In genomic region chr4:56943258-56943657, GRCm38 (mm10) we compare ENCODE assay signal across 20 mouse cellular contexts. TPM values are rescaled to one million over a fixed set of nuclear protein-coding genes. Genes with fewer than 3 reads are reported as not detected.
DNase-seq lines count a peak whose midpoint lies in the region; ATAC-seq and TF ChIP-seq lines count a peak whose summit lies in the region.
"Had no signal": no experiment of that assay in that cellular context is flagged by ENCODE, and none has a peak within 500 bp of the region (broad histone marks: within the 10 kb centered on the region; RNA-seq: fewer than 3 reads in every experiment).

No protein-coding gene starts in this region.

- peak overlapping the region; percentile 8; the same call in 1 of the 2 replicates for H3K9ac ChIP-seq in heart, adult 2 months (ENCODE audit: low read depth, low read length)
- H3K9ac ChIP-seq in kidney, embryonic 14.5 days (ENCODE audit: low read depth, low read length) = no peak overlapping the region
- no peak overlapping the region for H3K9ac ChIP-seq in intestine, embryonic 16.5 days (ENCODE audit: low read depth, low read length)
- H3K9ac ChIP-seq: forebrain, postnatal 0 days; hindbrain, embryonic 13.5 days; limb, embryonic 15.5 days; liver, postnatal 0 days; midbrain, embryonic 13.5 days had no signal

- no peak for TF ChIP-seq CTCF in heart, adult 2 months (IDR thresholded peaks at IDR 0.05)
- no peak for TF ChIP-seq CTCF in kidney, adult 2 months (conservative IDR thresholded peaks at IDR 0.05; ENCODE audit: insufficient read depth, insufficient read length, low read depth, low read length)

- 90% methylated on average over 1 of the region's 1 CpGs for WGBS in heart, adult 2 months
- WGBS in kidney, adult 2 months = 28% methylated on average over 1 of the region's 1 CpGs
- WGBS in kidney, embryonic 14.5 days = 13% methylated on average over 1 of the region's 1 CpGs
- WGBS in intestine, embryonic 16.5 days = 35% methylated on average over 1 of the region's 1 CpGs

- no peak overlapping the region for H3K4me2 ChIP-seq in kidney, embryonic 14.5 days (replicated peaks; ENCODE audit: low read depth, low read length)
- no peak overlapping the region for H3K4me2 ChIP-seq in intestine, embryonic 16.5 days (ENCODE audit: low read depth, low read length)
- H3K4me2 ChIP-seq: hindbrain, embryonic 13.5 days; limb, embryonic 15.5 days; midbrain, embryonic 13.5 days had no signal

- H3K27ac ChIP-seq in heart, adult 2 months = peak overlapping the region; percentile 97
- peak overlapping the region; percentile 81 for H3K27ac ChIP-seq in kidney, adult 2 months (ENCODE audit: insufficient read depth, low read depth, low read length)
- no peak overlapping the region for H3K27ac ChIP-seq in kidney, embryonic 14.5 days (ENCODE audit: low read depth, low read length)
- H3K27ac ChIP-seq in intestine, embryonic 16.5 days (ENCODE audit: low read length) = peak overlapping the region; percentile 47; the same call in 1 of the 2 replicates
- H3K27ac ChIP-seq: hindbrain, embryonic 13.5 days; layer of hippocampus, adult 2 months; limb, embryonic 15.5 days; midbrain, embryonic 13.5 days had no signal

- no peak for ATAC-seq in kidney, embryonic 14.5 days (ENCODE audit: low FRiP score, low TSS enrichment)
- ATAC-seq in intestine, embryonic 16.5 days = no peak
- ATAC-seq: activated CD4-positive, CD25-positive, alpha-beta regulatory T cell, adult 4 months; forebrain, postnatal 0 days; liver, postnatal 0 days; midbrain, embryonic 13.5 days had no signal

- peaks cover 24% of the 10 kb centered on the region for H3K4me1 ChIP-seq in heart, adult 2 months (ENCODE audit: control insufficient read depth, insufficient read depth, low read length)
- H3K4me1 ChIP-seq in kidney, adult 2 months (ENCODE audit: control insufficient read depth, insufficient read depth, low read length) = peaks cover 34% of the 10 kb centered on the region
- peaks cover 21% of the 10 kb centered on the region for H3K4me1 ChIP-seq in kidney, embryonic 14.5 days (ENCODE audit: control insufficient read depth, insufficient read depth, low read length)
- peaks cover 50% of the 10 kb centered on the region for H3K4me1 ChIP-seq in intestine, embryonic 16.5 days (ENCODE audit: control insufficient read depth, insufficient read depth, low read length)

- H3K4me3 ChIP-seq in heart, adult 2 months = no peak overlapping the region
- no peak overlapping the region for H3K4me3 ChIP-seq in kidney, adult 2 months (ENCODE audit: insufficient read depth, low read depth, low read length)
- H3K4me3 ChIP-seq in kidney, embryonic 14.5 days (ENCODE audit: low read length) = no peak overlapping the region
- H3K4me3 ChIP-seq in intestine, embryonic 16.5 days (ENCODE audit: low read length) = no peak overlapping the region
- H3K4me3 ChIP-seq: hindbrain, embryonic 13.5 days; layer of hippocampus, adult 2 months; limb, embryonic 15.5 days; midbrain, embryonic 13.5 days had no signal

- TF ChIP-seq EP300 in heart, adult 2 months (IDR thresholded peaks at IDR 0.05; ENCODE audit: insufficient read depth, low read depth, low read length) = no peak

- DNase-seq in heart, adult 2 months = no peak
- DNase-seq in heart, adult 18-20 months = no peak
- DNase-seq in kidney, adult 2 months = no peak
- peak; percentile 75 for DNase-seq in lung, postnatal 10 days
- no peak for DNase-seq in cerebellum, postnatal 14 days
- no peak for DNase-seq in layer of hippocampus, adult 18-20 months (ENCODE audit: low spot score in 2 of 2)
- DNase-seq: cerebellum, postnatal 25 days; forebrain, postnatal 0 days; gastrocnemius, postnatal 10 days; kidney, adult 18-20 months; liver, postnatal 0 days; right cerebral cortex, postnatal 4 days; thymus, adult 18-20 months had no signal

- peaks cover 8% of the 10 kb centered on the region for H3K79me2 ChIP-seq in heart, adult 2 months (replicated peaks; ENCODE audit: control insufficient read depth, insufficient read depth, low read length)

- no peaks in the 10 kb centered on the region for H3K9me3 ChIP-seq in kidney, embryonic 14.5 days (ENCODE audit: control insufficient read depth, low read length)
- no peaks in the 10 kb centered on the region for H3K9me3 ChIP-seq in intestine, embryonic 16.5 days (ENCODE audit: control insufficient read depth, low read length)
- H3K9me3 ChIP-seq: hindbrain, embryonic 13.5 days; limb, embryonic 15.5 days; midbrain, embryonic 13.5 days had no signal

- H3K36me3 ChIP-seq in heart, adult 2 months (ENCODE audit: control insufficient read depth, insufficient read depth, low read length) = peaks cover 36% of the 10 kb centered on the region
- no peaks in the 10 kb centered on the region for H3K36me3 ChIP-seq in kidney, adult 2 months (ENCODE audit: control insufficient read depth, insufficient read depth, low read length)
- H3K36me3 ChIP-seq in kidney, embryonic 14.5 days (ENCODE audit: control insufficient read depth, insufficient read depth, low read length) = no peaks in the 10 kb centered on the region
- H3K36me3 ChIP-seq in intestine, embryonic 16.5 days (ENCODE audit: control insufficient read depth, insufficient read depth, low read length) = no peaks in the 10 kb centered on the region
- H3K36me3 ChIP-seq: hindbrain, embryonic 13.5 days; midbrain, embryonic 13.5 days had no signal

- intact Hi-C loops in heart, adult 2 months (cut with DNase I) = no loop called here

- TF ChIP-seq POLR2A in heart, adult 2 months (IDR thresholded peaks at IDR 0.05; ENCODE audit: insufficient read depth, low read depth, low read length) = no peak
- TF ChIP-seq POLR2A in kidney, adult 2 months (IDR thresholded peaks at IDR 0.05; ENCODE audit: low read depth, low read length) = no peak

- no peaks in the 10 kb centered on the region for H3K27me3 ChIP-seq in heart, adult 2 months (ENCODE audit: control insufficient read depth, insufficient read depth, low read length)
- no peaks in the 10 kb centered on the region for H3K27me3 ChIP-seq in kidney, adult 2 months (replicated peaks; ENCODE audit: control insufficient read depth, insufficient read depth, low read length)
- no peaks in the 10 kb centered on the region for H3K27me3 ChIP-seq in kidney, embryonic 14.5 days (ENCODE audit: control insufficient read depth, insufficient read depth, low read length)
- H3K27me3 ChIP-seq in intestine, embryonic 16.5 days (replicated peaks; ENCODE audit: control insufficient read depth, insufficient read depth, low read length) = no peaks in the 10 kb centered on the region
- H3K27me3 ChIP-seq: limb, embryonic 15.5 days; midbrain, embryonic 13.5 days had no signal

RNA-seq across cellular contexts. Expression of gene Tmem245, which starts 4.0 kb away (rescaled TPM):
- total RNA-seq in heart, adult 2 months (2021) = 10 to 100 TPM; 66.3 to 77.3 TPM
- 24.0 and 42.0 TPM in 2 replicates for polyA plus RNA-seq in heart, adult 2 months (2012; rRNA removed)
- 10 to 100 TPM; 81.5 to 86.2 TPM for total RNA-seq in heart, adult 18-20 months (2021)
- polyA plus RNA-seq in kidney, adult 2 months (2012; rRNA removed) = 13.8 and 15.2 TPM in 2 replicates
- polyA plus RNA-seq in kidney, embryonic 14.5 days (2014; fragmentation: Nextera tagmentation; extraction: Ambion mirVana) = 8.7 and 14.3 TPM in 2 replicates
- polyA plus RNA-seq in intestine, embryonic 16.5 days (2015; fragmentation: Nextera tagmentation; extraction: Ambion mirVana) = 6.3 and 6.7 TPM in 2 replicates
- total RNA-seq in layer of hippocampus, adult 18-20 months (2021) = 10 to 100 TPM; 33.7 to 35.4 TPM

RNA-seq across cellular contexts. Expression of gene Frrs1l, which starts 46.9 kb away (rescaled TPM):
- under 1 TPM; 0.03 to 0.05 TPM for total RNA-seq in heart, adult 2 months (2021)
- 0.06 and 0.09 TPM in 2 replicates for polyA plus RNA-seq in heart, adult 2 months (2012; rRNA removed)
- total RNA-seq in heart, adult 18-20 months (2021) = under 1 TPM in 1 of 2 experiments, not detected in 1; 0.08 TPM
- polyA plus RNA-seq in kidney, adult 2 months (2012; rRNA removed) = 0.02 and 0.03 TPM in 2 replicates
- 0.16 and 0.58 TPM in 2 replicates for polyA plus RNA-seq in kidney, embryonic 14.5 days (2014; fragmentation: Nextera tagmentation; extraction: Ambion mirVana)
- polyA plus RNA-seq in intestine, embryonic 16.5 days (2015; fragmentation: Nextera tagmentation; extraction: Ambion mirVana) = 0.39 and 0.43 TPM in 2 replicates
- 100 to 1,000 TPM; 216 to 233 TPM for total RNA-seq in layer of hippocampus, adult 18-20 months (2021)
- polyA plus RNA-seq: liver, postnatal 0 days had no signal
